Mouse (Mus musculus): ENCODE results near the gene Nudt1. TPM values are rescaled to one million over a fixed set of nuclear protein-coding genes. Genes with fewer than 3 reads are reported as not detected.
A peak's percentile ranks its signal among the peaks of the same experiment; 100 is the strongest.

Nudt1 gene
- 17.9 and 20.4 TPM in 2 replicates for polyA plus RNA-seq (2012; rRNA removed)

- Histone ChIP-seq H3K27me3 (replicated peaks; ENCODE audit: control insufficient read depth, insufficient read depth, low read length) (no peaks in the 10 kb centered on the region), H3K27ac (ENCODE audit: insufficient read depth, low read depth, low read length) (peak within 1 kb of the TSS; percentile 74), H3K4me3 (ENCODE audit: insufficient read depth, low read depth, low read length) (peak within 1 kb of the TSS; percentile 93), H3K4me1 (ENCODE audit: control insufficient read depth, insufficient read depth, low read length) (no peaks in the 10 kb centered on the region; the same call in 1 of the 2 replicates), H3K36me3 (ENCODE audit: control insufficient read depth, insufficient read depth, low read length) (no peaks in the 10 kb centered on the region)
- TF ChIP-seq POLR2A (IDR thresholded peaks at IDR 0.05; ENCODE audit: low read depth, low read length), result peak; percentile 59
- TF ChIP-seq CTCF (conservative IDR thresholded peaks at IDR 0.05; ENCODE audit: insufficient read depth, insufficient read length, low read depth, low read length), result 0 out of 2 replicates have a peak, but pooled peaks have one; percentile 5
- under 1% methylated on average over 60 of the region's 60 CpGs for WGBS
- DNase-seq, result peak; percentile 98
Measured at GRCm38 (mm10) chr5:140321042-140321755, at the start of gene Nudt1, which contains the start of gene Mad1l1. Gene Nudt1 (plus strand): TSS chr5:140321656. Gene Mad1l1 (minus strand): TSS chr5:140321552.

GRCm38 (mm10) chr5:140276779-140277178, 44.7 kb upstream of the Nudt1 start:
- WGBS, result 71% methylated on average over 6 of the region's 6 CpGs
- TF ChIP-seq POLR2A (IDR thresholded peaks at IDR 0.05; ENCODE audit: low read depth, low read length), result no peak
- TF ChIP-seq CTCF (conservative IDR thresholded peaks at IDR 0.05; ENCODE audit: insufficient read depth, insufficient read length, low read depth, low read length), result no peak
- Histone ChIP-seq H3K27me3 (replicated peaks; ENCODE audit: control insufficient read depth, insufficient read depth, low read length) (no peaks in the 10 kb centered on the region), H3K4me3 (ENCODE audit: insufficient read depth, low read depth, low read length) (no peak overlapping the region), H3K4me1 (ENCODE audit: control insufficient read depth, insufficient read depth, low read length) (no peaks in the 10 kb centered on the region), H3K27ac (ENCODE audit: insufficient read depth, low read depth, low read length) (no peak overlapping the region), H3K36me3 (ENCODE audit: control insufficient read depth, insufficient read depth, low read length) (no peaks in the 10 kb centered on the region)
- DNase-seq, result no peak

DNA sequence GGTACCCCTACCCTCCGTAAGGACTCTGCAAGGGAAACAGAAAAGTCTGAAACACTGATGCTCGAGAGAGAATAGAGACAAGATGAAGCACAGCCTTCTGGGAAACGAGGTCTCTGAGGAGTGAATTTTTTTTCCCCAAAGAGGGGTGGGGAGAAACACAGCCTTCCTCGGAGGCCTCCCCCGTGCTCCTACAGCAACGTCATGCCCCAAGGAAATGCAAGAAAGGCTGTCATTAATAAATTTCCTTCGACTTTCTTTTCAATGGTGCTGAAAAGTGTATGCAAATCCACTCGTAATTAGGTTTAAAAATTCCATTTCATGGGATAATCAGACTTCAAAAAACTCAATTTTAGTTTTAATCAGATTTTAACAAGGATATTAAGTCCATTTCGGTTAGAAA, 41.3 kb upstream of the Nudt1 start:
- no peaks in the 10 kb centered on the region for H3K36me3 ChIP-seq (ENCODE audit: control insufficient read depth, insufficient read depth, low read length)

DNA sequence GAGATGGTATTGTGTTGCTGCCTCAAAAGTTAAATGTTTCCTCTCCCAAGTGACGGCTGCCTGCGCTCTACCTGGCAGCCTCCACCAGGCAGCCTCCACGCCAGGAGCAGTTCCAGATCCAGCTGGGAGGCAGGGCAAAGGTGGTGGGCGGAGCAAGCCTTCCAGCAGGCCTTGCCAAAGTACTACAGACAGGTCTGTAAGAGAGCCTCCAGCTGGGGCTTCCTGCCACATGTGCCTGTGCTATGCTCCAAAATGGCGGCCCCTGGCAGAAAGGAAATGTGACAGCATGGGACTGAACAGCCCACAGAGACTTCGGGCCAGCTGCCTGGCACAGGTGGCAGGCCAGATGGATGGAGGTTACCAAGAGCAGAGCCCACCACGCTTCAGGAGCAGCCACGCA, 39.1 kb upstream of the Nudt1 start:
- Histone ChIP-seq H3K4me3 (ENCODE audit: insufficient read depth, low read depth, low read length) (no peak overlapping the region), H3K27me3 (replicated peaks; ENCODE audit: control insufficient read depth, insufficient read depth, low read length) (no peaks in the 10 kb centered on the region), H3K27ac (ENCODE audit: insufficient read depth, low read depth, low read length) (no peak overlapping the region), H3K36me3 (ENCODE audit: control insufficient read depth, insufficient read depth, low read length) (no peaks in the 10 kb centered on the region), H3K4me1 (ENCODE audit: control insufficient read depth, insufficient read depth, low read length) (no peaks in the 10 kb centered on the region)
- no peak for TF ChIP-seq POLR2A (IDR thresholded peaks at IDR 0.05; ENCODE audit: low read depth, low read length)
- TF ChIP-seq CTCF (conservative IDR thresholded peaks at IDR 0.05; ENCODE audit: insufficient read depth, insufficient read length, low read depth, low read length), result 0 out of 2 replicates have a peak, but pooled peaks have one; percentile 10
- 69% methylated on average over 8 of the region's 8 CpGs for WGBS
- DNase-seq, result peak; percentile 90

More for the DNA sequence above, 41.3 kb upstream of the Nudt1 start:
- Histone ChIP-seq H3K27ac (ENCODE audit: insufficient read depth, low read depth, low read length) (no peak overlapping the region), H3K27me3 (replicated peaks; ENCODE audit: control insufficient read depth, insufficient read depth, low read length) (no peaks in the 10 kb centered on the region), H3K4me1 (ENCODE audit: control insufficient read depth, insufficient read depth, low read length) (no peaks in the 10 kb centered on the region), H3K4me3 (ENCODE audit: insufficient read depth, low read depth, low read length) (no peak overlapping the region)
- no peak for DNase-seq
- WGBS, result 80% methylated on average over 9 of the region's 9 CpGs
- TF ChIP-seq CTCF (conservative IDR thresholded peaks at IDR 0.05; ENCODE audit: insufficient read depth, insufficient read length, low read depth, low read length), result no peak
- TF ChIP-seq POLR2A (IDR thresholded peaks at IDR 0.05; ENCODE audit: low read depth, low read length), result no peak

- H3K4me1 ChIP-seq (ENCODE audit: control insufficient read depth, insufficient read depth, low read length), result no peaks in the 10 kb centered on the region
- H3K27me3 ChIP-seq (replicated peaks; ENCODE audit: control insufficient read depth, insufficient read depth, low read length), result no peaks in the 10 kb centered on the region
- no peak for DNase-seq
- H3K36me3 ChIP-seq (ENCODE audit: control insufficient read depth, insufficient read depth, low read length), result no peaks in the 10 kb centered on the region
- 85% methylated on average over 3 of the region's 3 CpGs for WGBS
- no peak for TF ChIP-seq POLR2A (IDR thresholded peaks at IDR 0.05; ENCODE audit: low read depth, low read length)
- TF ChIP-seq CTCF (conservative IDR thresholded peaks at IDR 0.05; ENCODE audit: insufficient read depth, insufficient read length, low read depth, low read length), result no peak
- H3K4me3 ChIP-seq (ENCODE audit: insufficient read depth, low read depth, low read length), result no peak overlapping the region
- H3K27ac ChIP-seq (ENCODE audit: insufficient read depth, low read depth, low read length), result no peak overlapping the region
Measured at GRCm38 (mm10) chr5:140282900-140283299, 38.6 kb upstream of the Nudt1 start.

DNA sequence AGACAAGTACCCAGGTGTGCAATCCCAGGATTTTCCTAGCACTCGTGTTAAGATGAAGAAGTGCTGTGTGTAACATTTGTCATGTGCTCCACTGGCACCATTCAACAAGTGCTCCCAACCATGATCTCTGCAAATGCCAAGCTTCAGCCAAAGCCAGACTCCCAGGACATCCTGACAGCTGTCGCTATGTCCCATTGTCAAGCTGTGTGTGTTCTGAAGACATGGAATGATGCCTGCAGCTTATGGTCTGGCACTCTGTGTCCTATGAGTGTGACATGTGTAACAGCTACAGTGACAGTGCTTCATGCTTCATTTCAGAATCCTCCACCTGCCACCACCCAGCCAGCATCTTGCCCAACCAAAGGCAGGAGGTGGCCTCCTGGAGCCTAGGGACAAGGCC, 37.4 kb upstream of the Nudt1 start:
- TF ChIP-seq POLR2A (IDR thresholded peaks at IDR 0.05; ENCODE audit: low read depth, low read length), result no peak
- TF ChIP-seq CTCF (conservative IDR thresholded peaks at IDR 0.05; ENCODE audit: insufficient read depth, insufficient read length, low read depth, low read length), result no peak
- Histone ChIP-seq H3K4me3 (ENCODE audit: insufficient read depth, low read depth, low read length) (no peak overlapping the region), H3K27ac (ENCODE audit: insufficient read depth, low read depth, low read length) (no peak overlapping the region), H3K36me3 (ENCODE audit: control insufficient read depth, insufficient read depth, low read length) (no peaks in the 10 kb centered on the region), H3K27me3 (replicated peaks; ENCODE audit: control insufficient read depth, insufficient read depth, low read length) (no peaks in the 10 kb centered on the region), H3K4me1 (ENCODE audit: control insufficient read depth, insufficient read depth, low read length) (no peaks in the 10 kb centered on the region)
- WGBS, result 92% methylated on average over 2 of the region's 2 CpGs
- no peak for DNase-seq

DNA sequence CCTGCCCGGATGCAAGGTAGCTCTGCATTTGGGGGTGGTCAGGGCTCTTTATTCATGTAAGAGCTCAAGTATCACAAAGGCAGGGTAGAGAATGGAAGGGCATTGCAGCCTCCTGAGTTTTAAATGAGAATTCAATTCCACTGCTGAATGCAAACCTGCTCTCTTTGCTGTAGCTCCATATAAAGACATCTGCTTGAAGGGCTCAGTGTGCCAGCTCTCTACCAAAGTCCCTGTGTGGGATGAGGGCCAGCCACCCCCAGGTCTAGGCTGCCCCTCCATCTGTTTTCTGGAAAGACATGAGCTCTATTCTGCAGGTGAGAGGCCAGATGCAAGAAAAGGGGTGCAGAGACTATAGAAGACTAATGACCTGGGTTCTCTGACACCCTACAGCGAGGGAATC, 36.7 kb upstream of the Nudt1 start:
- Histone ChIP-seq H3K4me1 (ENCODE audit: control insufficient read depth, insufficient read depth, low read length) (no peaks in the 10 kb centered on the region), H3K36me3 (ENCODE audit: control insufficient read depth, insufficient read depth, low read length) (no peaks in the 10 kb centered on the region), H3K4me3 (ENCODE audit: insufficient read depth, low read depth, low read length) (no peak overlapping the region), H3K27ac (ENCODE audit: insufficient read depth, low read depth, low read length) (no peak overlapping the region), H3K27me3 (replicated peaks; ENCODE audit: control insufficient read depth, insufficient read depth, low read length) (no peaks in the 10 kb centered on the region)
- TF ChIP-seq POLR2A (IDR thresholded peaks at IDR 0.05; ENCODE audit: low read depth, low read length) (no peak), CTCF (conservative IDR thresholded peaks at IDR 0.05; ENCODE audit: insufficient read depth, insufficient read length, low read depth, low read length) (no peak)
- no peak for DNase-seq
- WGBS, result 94% methylated on average over 2 of the region's 2 CpGs
